Mouse (Mus musculus): ENCODE results near the gene Fgr.

DNA sequence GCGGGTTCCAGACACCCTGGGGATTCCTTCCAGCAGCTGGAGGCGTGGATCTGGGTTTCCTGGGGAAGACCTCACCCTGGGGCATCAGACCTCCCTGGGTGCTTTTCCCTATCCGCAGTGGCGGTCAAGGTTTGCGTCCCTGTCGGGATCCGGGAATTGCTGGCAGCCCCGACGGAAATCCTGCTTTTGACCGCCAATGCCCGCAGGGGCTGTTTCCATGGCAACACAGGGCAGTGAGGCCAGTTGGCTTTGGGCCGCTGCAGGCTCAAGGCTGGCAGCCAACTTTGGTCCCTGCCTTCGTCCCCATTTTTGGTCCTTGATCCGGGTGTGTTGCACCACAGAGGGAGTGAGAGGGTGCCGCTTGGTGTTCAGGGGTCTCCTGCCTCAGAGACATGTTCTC lies 1.0 kb downstream of the Fgr start:
- TF ChIP-seq CTCF (IDR thresholded peaks at IDR 0.05; ENCODE audit: insufficient read depth, low read depth, low read length) (no peak), POLR2A (IDR thresholded peaks at IDR 0.05; ENCODE audit: insufficient read depth, low read depth, low read length) (no peak)

Data from olfactory bulb, adult 2 months (tissue).